Mouse (Mus musculus) neural tube, embryonic 15.5 days (tissue): ENCODE results near the gene Pgm2l1. TPM values are rescaled to one million over a fixed set of nuclear protein-coding genes. Genes with fewer than 3 reads are reported as not detected.

ENCODE experiments used
- ATAC-seq: fragments of 200-750 bp; cut with Nextera tagmentation; 2 replicates; pipeline ENCODE4 v1.8.0; 2017; ENCODE audit warnings: mild to moderate bottlenecking, moderate TSS enrichment, moderate library complexity; ENCODE audit not compliant: low FRiP score
- H3K27ac ChIP-seq: fragments of 300-500 bp; sonication (generic); replicated peaks from 2 replicates; pipeline ENCODE4 v1.5.1; 2015; ENCODE audit warnings: mild to moderate bottlenecking, inconsistent platforms
- H3K27me3 ChIP-seq: fragments of 300-500 bp; sonication (generic); replicated peaks from 2 replicates; pipeline ENCODE4 v1.6.1; 2015; ENCODE audit warnings: inconsistent platforms
- H3K36me3 ChIP-seq: fragments of 300-500 bp; sonication (generic); 2 replicates; pipeline ENCODE4 v1.6.1; 2015; ENCODE audit warnings: inconsistent platforms
- H3K4me1 ChIP-seq: fragments of 300-500 bp; sonication (generic); 2 replicates; pipeline ENCODE4 v1.6.1; 2015; ENCODE audit warnings: inconsistent platforms
- H3K4me2 ChIP-seq: fragments of 300-500 bp; sonication (generic); 2 replicates; pipeline ENCODE4 v1.6.1; 2015; ENCODE audit warnings: inconsistent platforms, mild to moderate bottlenecking, moderate library complexity
- H3K4me3 ChIP-seq: fragments of 300-500 bp; sonication (generic); replicated peaks from 2 replicates; pipeline ENCODE4 v1.5.1; 2015; ENCODE audit warnings: mild to moderate bottlenecking, inconsistent platforms
- H3K9ac ChIP-seq: fragments of 300-500 bp; sonication (generic); replicated peaks from 2 replicates; pipeline ENCODE4 v1.6.1; 2015; ENCODE audit warnings: mild to moderate bottlenecking, inconsistent platforms
- H3K9me3 ChIP-seq: fragments of 300-500 bp; sonication (generic); replicated peaks from 2 replicates; pipeline ENCODE4 v1.6.1; 2016; ENCODE audit warnings: inconsistent platforms
- WGBS: fragments of 180-500 bp; shearing (Covaris S2); methylation state at CpG from one replicate; pipeline ENCODE4 v1.1.7; 2015; ENCODE audit warnings: mixed read lengths; 5-methylcytosine and 5-hydroxymethylcytosine counted together
- polyA plus RNA-seq: library from polyadenylated mRNA; unstranded; fragments of >200 nt; fragmentation: Nextera tagmentation; extraction: Ambion mirVana; gene quantifications from 2 replicates; pipeline ENCODE4 v1.2.1, GENCODE M21; 2015

Gene Pgm2l1
- polyA plus RNA-seq, 1 experiment from 2014 or later, result 26.1 TPM

DNA sequence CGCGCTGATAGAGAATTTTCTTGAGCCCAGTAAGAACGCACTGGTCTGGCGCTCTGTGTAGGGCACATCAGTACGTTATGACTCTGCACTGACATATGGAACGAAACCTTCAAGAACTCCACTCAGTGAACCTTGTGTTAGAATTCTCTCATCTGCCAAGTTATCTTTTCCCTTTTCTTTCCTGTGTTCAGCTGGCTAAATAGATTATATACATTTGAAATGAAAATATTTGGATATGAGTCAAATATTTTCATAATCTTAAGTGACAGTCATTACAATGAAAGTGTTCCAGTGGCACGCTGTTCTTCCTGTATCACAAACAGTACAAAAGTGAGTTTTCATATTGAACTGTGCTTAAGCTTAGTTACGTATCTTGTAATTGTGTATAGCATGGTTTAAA is 45.2 kb downstream of the Pgm2l1 start:
- Histone ChIP-seq H3K27ac (no peak overlapping the region), H3K4me2 (no peak overlapping the region), H3K9ac (no peak overlapping the region), H3K27me3 (no peaks in the 10 kb centered on the region), H3K4me3 (no peak overlapping the region), H3K9me3 (no peaks in the 10 kb centered on the region), H3K4me1 (no peaks in the 10 kb centered on the region), H3K36me3 (peaks cover 20% of the 10 kb centered on the region)
- WGBS, result 96% methylated on average over 8 of the region's 8 CpGs
- no peak for ATAC-seq

DNA sequence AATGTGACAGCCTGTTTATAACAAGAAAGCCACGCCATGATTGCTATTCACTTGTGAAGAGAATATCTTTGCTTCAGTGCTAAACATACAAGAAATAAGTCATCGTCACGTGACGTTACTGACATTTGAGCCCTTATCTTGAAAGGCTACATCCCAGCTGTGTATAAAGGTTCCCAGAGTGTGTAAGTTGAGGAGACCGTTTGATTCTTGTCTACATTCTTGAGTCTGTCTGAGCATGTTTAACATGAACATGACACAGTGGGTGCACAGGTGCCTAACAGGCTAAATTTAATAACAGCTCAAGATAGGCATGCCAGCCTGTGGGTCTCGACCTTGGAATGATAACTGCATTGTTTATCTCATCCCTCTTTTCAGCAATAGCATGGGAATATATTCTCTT is 47.3 kb downstream of the Pgm2l1 start:
- H3K4me2 ChIP-seq, result no peak overlapping the region
- H3K4me1 ChIP-seq, result no peaks in the 10 kb centered on the region
- no peak overlapping the region for H3K9ac ChIP-seq
- 91% methylated on average over 6 of the region's 6 CpGs for WGBS
- H3K27ac ChIP-seq, result no peak overlapping the region
- H3K4me3 ChIP-seq, result no peak overlapping the region
- ATAC-seq, result no peak
- H3K36me3 ChIP-seq, result peaks cover 11% of the 10 kb centered on the region
- no peaks in the 10 kb centered on the region for H3K9me3 ChIP-seq
- no peaks in the 10 kb centered on the region for H3K27me3 ChIP-seq

DNA sequence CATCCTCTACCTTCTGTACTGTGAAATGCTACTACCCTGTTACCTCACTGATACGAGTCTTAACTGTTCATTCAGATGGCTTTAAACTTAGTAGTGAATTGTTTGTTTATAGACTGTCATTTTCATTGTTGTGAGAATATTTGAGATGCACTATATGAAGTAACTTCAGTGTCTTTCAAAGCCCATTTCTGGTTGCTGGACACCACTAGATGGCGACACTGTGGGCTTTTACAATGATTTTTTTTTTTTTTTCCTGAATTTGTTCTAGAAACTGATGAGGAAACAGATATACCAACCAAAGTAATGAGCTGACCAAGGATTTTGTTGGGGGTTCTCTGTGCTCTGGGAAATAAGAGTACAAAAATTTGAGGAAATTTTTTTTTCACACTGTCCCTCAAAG is 49.2 kb downstream of the Pgm2l1 start:
- 43% methylated on average over 2 of the region's 2 CpGs for WGBS
- H3K4me2 ChIP-seq, result no peak overlapping the region
- no peak for ATAC-seq

DNA sequence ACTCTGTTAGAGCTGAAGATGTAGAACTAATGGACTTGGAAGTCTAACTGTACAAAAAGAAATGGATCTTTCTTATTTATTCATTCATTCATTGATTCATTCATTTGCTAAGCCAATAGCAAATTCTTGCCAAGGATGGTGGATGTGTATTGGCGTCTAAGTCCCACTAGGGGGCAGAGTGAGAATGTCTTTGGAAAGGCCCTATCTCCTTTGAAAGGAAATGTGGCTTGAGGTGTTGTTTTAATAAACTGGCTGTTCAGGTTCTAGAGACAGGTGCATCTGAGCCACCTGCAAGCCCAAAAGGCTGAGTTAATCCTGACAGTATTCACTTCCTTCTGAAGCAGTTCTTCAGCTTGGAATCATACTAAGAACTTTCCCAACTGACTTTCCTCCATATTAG is 52.6 kb downstream of the Pgm2l1 start:
- Histone ChIP-seq H3K9ac (no peak overlapping the region), H3K36me3 (no peaks in the 10 kb centered on the region; the same call in 1 of the 2 replicates), H3K27me3 (no peaks in the 10 kb centered on the region), H3K4me1 (peaks cover 6% of the 10 kb centered on the region), H3K27ac (no peak overlapping the region), H3K4me3 (no peak overlapping the region), H3K9me3 (no peaks in the 10 kb centered on the region), H3K4me2 (no peak overlapping the region)
- WGBS, result 0% methylated on average over 1 of the region's 1 CpGs
- no peak for ATAC-seq

More for the DNA sequence above, 49.2 kb downstream of the Pgm2l1 start:
- Histone ChIP-seq H3K27me3 (no peaks in the 10 kb centered on the region), H3K4me3 (no peak overlapping the region), H3K9ac (no peak overlapping the region), H3K27ac (no peak overlapping the region), H3K4me1 (no peaks in the 10 kb centered on the region), H3K9me3 (no peaks in the 10 kb centered on the region), H3K36me3 (peaks cover 6% of the 10 kb centered on the region)

DNA sequence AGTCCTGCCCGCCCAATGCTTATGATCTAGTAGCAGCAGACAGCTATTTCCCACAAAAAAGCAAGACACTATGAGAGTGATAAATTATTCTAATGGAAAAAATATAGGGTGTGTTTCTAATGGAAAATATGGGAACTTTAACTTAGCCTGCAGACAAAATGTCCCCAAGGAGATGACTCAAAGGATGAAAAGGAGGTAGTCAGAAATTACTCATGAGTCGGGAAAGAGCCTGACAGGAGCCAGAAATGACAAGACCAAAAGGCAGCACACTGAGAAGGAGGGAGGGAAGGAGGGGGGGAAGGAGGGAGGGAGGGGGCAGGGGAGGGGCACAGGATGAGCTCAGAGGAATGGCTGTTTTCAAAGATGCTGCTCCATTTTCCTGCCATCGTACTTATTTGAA is 54.4 kb downstream of the Pgm2l1 start:
- H3K27me3 ChIP-seq, result no peaks in the 10 kb centered on the region; the same call in 1 of the 2 replicates
- WGBS, result 24% methylated on average over 3 of the region's 3 CpGs
- no peaks in the 10 kb centered on the region for H3K9me3 ChIP-seq
- H3K4me3 ChIP-seq, result no peak overlapping the region
- ATAC-seq, result no peak
- peaks cover 20% of the 10 kb centered on the region for H3K4me1 ChIP-seq
- H3K36me3 ChIP-seq, result no peaks in the 10 kb centered on the region
- no peak overlapping the region for H3K4me2 ChIP-seq
- H3K27ac ChIP-seq, result no peak overlapping the region
- no peak overlapping the region for H3K9ac ChIP-seq

DNA sequence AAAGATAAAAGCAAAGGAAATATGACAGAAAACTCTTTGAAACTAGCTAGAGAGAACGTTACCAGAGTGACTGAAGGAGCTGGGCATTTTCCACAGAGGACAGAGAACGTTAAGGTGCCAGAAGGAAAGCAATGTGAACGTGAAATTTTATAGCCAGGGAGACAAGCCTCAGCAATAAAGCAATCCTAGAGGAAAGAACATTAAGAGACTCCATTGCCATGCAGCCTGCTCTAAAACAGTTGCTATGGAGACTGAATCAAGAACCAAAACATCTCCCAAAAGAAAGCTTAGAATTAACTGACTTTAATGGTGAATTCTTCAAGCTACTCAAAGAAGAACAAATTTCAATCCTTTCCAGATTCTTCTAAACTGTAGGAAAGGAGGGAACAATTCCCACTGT is 56.1 kb downstream of the Pgm2l1 start:
- Histone ChIP-seq H3K36me3 (no peaks in the 10 kb centered on the region), H3K27ac (peak overlapping the region; percentile 2; the same call in 1 of the 2 replicates), H3K4me3 (no peak overlapping the region), H3K9ac (no peak overlapping the region), H3K9me3 (no peaks in the 10 kb centered on the region), H3K4me2 (no peak overlapping the region), H3K27me3 (no peaks in the 10 kb centered on the region; the same call in 1 of the 2 replicates), H3K4me1 (peaks cover 32% of the 10 kb centered on the region)
- 0 out of 2 replicates have a peak, but pooled peaks have one; percentile 19 for ATAC-seq
- WGBS, result 9% methylated on average over 3 of the region's 3 CpGs

DNA sequence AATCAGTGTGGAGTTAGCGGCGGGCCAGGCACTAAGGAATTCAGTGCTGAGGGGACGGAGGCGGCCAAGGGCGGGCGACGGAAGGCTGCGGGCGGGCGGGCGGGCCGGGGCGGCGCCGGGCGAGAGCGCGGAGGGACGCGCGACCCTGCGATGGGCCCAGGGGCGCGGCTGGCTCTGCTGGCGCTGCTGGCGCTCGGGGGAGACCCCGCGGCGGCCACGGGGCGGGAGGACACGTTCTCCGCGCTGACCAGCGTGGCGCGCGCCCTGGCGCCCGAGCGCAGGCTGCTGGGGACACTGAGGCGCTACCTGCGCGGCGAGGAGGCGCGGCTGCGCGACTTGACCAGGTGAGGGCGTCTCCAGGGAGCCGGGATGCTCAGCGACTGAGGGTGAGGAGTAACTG is 58.2 kb downstream of the Pgm2l1 start, which contains the start of gene P4ha3:
Gene P4ha3 (plus strand): TSS at position 138 of the 400 bp plus-strand sequence.
- H3K9me3 ChIP-seq, result no peaks in the 10 kb centered on the region
- peak within 1 kb of the TSS; percentile 51 for H3K4me3 ChIP-seq
- peaks cover 42% of the 10 kb centered on the region for H3K4me1 ChIP-seq
- no peaks in the 10 kb centered on the region; the same call in 1 of the 2 replicates for H3K27me3 ChIP-seq
- under 1% methylated on average over 45 of the region's 53 CpGs for WGBS
- peak within 1 kb of the TSS; percentile 55 for H3K9ac ChIP-seq
- peak within 1 kb of the TSS; percentile 49 for H3K27ac ChIP-seq
- H3K4me2 ChIP-seq, result peak within 1 kb of the TSS; percentile 91
- ATAC-seq, result peak; percentile 55
- H3K36me3 ChIP-seq, result no peaks in the 10 kb centered on the region

DNA sequence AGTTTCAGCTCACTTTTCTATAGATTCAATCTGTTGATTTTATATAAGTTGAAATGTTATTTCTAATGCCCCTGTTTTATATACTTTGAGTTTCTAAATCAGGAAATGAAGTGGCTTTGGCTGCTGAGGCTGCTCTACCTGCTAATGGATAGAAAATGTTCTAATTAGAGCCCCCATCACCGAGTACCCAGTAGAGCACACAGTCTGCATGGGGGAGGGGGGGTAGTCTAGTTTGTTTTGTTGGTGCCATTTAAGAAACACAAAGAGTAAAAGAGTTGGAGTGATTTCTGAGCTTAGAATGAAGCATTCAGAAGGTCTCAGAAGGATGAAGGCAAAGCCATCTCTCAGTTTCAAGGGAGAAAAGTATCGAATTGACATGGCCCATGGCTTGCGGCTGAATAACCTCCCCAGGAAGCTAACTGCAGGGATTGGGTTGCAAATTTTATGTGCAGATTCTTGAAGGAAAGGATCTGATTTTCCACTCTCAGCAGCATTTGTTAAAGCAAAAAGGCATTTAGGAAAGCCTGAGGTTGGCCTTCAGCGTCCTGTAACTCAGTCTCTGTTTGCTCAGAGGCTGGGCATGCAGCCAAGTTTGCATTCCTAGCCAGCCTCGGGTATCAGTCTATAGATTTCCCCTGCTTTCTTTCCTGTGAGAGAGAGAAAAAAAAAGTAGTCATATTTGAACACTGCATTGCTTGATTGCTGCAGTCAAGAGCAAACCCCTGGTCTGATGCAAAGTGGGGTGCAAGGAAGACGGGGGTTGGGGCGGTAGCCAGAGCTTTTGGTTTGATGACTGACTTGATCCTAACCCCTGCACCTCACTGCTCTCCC is 60.8 kb downstream of the Pgm2l1 start:
- no peaks in the 10 kb centered on the region for H3K9me3 ChIP-seq
- H3K36me3 ChIP-seq, result no peaks in the 10 kb centered on the region
- 19% methylated on average over 7 of the region's 7 CpGs for WGBS
- peaks cover 42% of the 10 kb centered on the region for H3K4me1 ChIP-seq
- 0 out of 2 replicates have a peak overlapping the region, but pooled peaks have one; percentile 4 for H3K4me3 ChIP-seq
- H3K27me3 ChIP-seq, result no peaks in the 10 kb centered on the region; the same call in 1 of the 2 replicates
- H3K4me2 ChIP-seq, result peak overlapping the region; percentile 43
- peak overlapping the region; percentile 81 for H3K27ac ChIP-seq
- 0 out of 2 replicates have a peak, but pooled peaks have one; percentile 27 for ATAC-seq
- no peak overlapping the region for H3K9ac ChIP-seq

DNA sequence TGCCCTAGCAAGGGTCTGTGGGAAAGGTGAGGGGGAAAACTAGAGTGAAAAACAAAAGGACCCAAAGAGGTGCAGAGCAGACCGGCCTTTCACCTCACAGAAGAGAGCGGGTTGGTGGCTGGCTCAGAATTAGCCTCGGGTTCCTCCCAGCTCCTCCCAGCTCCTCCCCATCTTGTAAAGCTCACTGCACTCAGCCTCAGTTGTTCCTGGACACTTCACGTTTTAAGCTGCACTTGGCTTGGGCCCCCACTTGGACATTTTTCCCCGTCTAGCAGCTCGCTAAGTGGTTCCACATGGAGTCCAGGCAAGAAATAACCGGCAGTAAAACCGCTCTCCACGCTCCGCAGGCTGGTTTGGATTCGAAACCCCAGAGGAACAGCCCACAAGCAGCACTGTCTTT is 61.4 kb downstream of the Pgm2l1 start:
- Histone ChIP-seq H3K4me3 (0 out of 2 replicates have a peak overlapping the region, but pooled peaks have one; percentile 4), H3K4me1 (peaks cover 42% of the 10 kb centered on the region), H3K9me3 (no peaks in the 10 kb centered on the region), H3K27me3 (no peaks in the 10 kb centered on the region; the same call in 1 of the 2 replicates), H3K36me3 (no peaks in the 10 kb centered on the region), H3K9ac (no peak overlapping the region), H3K27ac (peak overlapping the region; percentile 81), H3K4me2 (peak overlapping the region; percentile 43)
- 24% methylated on average over 11 of the region's 11 CpGs for WGBS
- ATAC-seq, result peak; percentile 26; the same call in 1 of the 2 replicates

DNA sequence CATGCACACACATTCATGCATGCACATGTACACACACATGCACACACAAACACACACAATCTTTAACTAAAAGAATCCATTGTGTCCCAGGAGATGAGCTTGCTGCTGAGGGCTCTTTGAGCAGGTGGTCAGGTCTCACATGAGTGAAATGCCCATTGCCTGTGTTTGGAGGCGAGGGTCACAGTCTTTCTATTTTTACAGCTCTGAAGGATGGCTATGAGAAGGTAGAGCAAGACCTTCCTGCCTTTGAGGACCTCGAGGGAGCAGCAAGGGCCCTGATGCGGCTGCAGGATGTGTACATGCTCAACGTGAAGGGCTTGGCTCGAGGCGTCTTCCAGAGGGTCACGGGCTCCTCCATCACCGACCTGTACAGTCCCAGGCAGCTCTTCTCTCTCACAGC is 66.4 kb downstream of the Pgm2l1 start:
- Histone ChIP-seq H3K27me3 (no peaks in the 10 kb centered on the region), H3K9me3 (no peaks in the 10 kb centered on the region), H3K4me3 (no peak overlapping the region), H3K9ac (no peak overlapping the region), H3K27ac (no peak overlapping the region), H3K36me3 (no peaks in the 10 kb centered on the region), H3K4me1 (peaks cover 12% of the 10 kb centered on the region), H3K4me2 (no peak overlapping the region)
- no peak for ATAC-seq
- WGBS, result 89% methylated on average over 8 of the region's 8 CpGs

DNA sequence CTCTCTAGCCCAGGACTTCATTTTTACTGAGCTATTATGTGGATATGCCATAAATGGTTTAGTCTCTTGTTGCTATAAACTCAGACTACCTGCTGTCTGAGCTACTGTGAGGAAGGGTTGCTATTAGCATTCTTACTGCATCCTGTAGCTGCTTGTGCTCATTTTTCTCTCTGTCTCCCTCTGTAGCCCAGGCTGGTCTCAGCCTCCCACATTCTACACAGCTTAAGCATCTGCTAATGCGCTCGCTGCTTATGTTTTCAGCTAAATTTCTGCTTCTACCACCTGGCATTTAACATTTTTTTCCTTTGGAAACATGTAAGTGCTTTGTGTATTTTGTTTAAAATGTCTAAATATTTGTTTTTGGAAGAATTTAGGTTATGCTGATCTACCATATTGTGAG is 68.6 kb downstream of the Pgm2l1 start:
- Histone ChIP-seq H3K9me3 (no peaks in the 10 kb centered on the region), H3K27me3 (no peaks in the 10 kb centered on the region), H3K27ac (no peak overlapping the region), H3K4me2 (no peak overlapping the region), H3K4me1 (peaks cover 4% of the 10 kb centered on the region; the same call in 1 of the 2 replicates), H3K36me3 (no peaks in the 10 kb centered on the region), H3K9ac (no peak overlapping the region), H3K4me3 (no peak overlapping the region)
- whole genome bisulfite sequencing, result 79% methylated on average over 2 of the region's 2 CpGs
- no peak for ATAC-seq

DNA sequence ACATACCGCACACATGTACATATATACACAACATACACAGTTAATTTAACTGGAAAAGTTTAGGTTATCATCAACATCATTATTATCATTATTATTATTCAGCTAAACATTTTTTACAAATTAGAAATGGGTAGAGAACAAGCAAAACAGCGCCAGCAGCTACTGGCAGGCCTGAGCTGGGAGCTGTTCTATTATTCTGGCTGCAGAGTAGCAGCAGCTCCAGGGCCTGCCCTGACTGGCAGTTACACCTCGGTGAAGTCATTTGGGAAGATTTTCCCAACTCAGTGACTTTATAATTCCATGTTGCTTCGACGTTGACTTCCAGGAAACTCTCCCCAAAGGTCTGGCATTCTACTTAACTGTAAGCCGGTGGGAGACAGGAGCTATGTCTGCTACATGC is 69.5 kb downstream of the Pgm2l1 start:
- H3K27ac ChIP-seq, result no peak overlapping the region
- H3K4me1 ChIP-seq, result peaks cover 4% of the 10 kb centered on the region; the same call in 1 of the 2 replicates
- ATAC-seq, result no peak
- H3K9me3 ChIP-seq, result no peaks in the 10 kb centered on the region
- no peak overlapping the region for H3K4me2 ChIP-seq
- no peak overlapping the region for H3K9ac ChIP-seq
- H3K27me3 ChIP-seq, result no peaks in the 10 kb centered on the region
- 86% methylated on average over 6 of the region's 6 CpGs for WGBS
- no peaks in the 10 kb centered on the region for H3K36me3 ChIP-seq
- no peak overlapping the region for H3K4me3 ChIP-seq
